Comparison of ENCODE assay signal across 30 mouse cellular contexts in the genomic region with DNA sequence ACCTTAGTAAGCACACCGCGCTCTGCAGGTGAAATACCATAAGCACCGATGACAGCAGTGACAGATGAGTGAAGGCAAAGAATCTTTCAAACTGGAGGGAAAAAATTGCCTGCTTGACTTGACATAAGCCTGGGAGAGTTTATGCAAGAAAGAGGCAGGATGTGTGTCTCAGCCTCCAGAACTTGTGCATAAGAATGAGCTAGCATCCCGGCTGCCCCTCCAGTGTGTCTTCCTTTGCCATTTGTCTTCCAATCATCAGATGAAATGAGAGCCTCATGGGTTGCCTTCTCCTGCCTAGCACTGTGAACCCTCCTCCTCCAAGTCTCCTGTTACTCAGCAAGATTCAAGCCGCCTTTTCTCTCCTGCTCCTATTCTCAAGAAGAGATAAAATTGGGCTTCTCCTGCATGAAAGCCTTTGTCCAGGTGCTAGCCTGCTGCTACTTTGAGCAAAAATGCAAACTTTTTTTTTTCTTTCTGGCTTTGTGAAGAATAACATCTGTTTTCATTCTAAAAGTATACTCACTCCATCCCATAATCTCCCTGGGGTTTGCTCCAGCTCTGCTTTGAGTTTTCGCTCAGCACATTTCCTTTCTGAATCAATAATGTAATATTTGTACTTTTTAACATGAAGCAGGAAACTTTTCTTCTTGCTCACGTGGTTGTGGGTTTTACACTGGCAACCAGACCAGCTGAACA.
DNase-seq lines count a peak whose midpoint lies in the region; ATAC-seq and TF ChIP-seq lines count a peak whose summit lies in the region.
"Had no signal": no experiment of that assay in that cellular context is flagged by ENCODE, and none has a peak within 500 bp of the region (broad histone marks: within the 10 kb centered on the region; RNA-seq: fewer than 3 reads in every experiment).

No protein-coding gene starts in this region.

- ATAC-seq in forebrain, postnatal 0 days = peak; percentile 38; the same call in 1 of the 2 replicates
- no peak for ATAC-seq in forebrain, embryonic 16.5 days
- ATAC-seq in embryonic facial prominence, embryonic 11.5 days (replicated peaks; ENCODE audit: insufficient number of reproducible peaks, low FRiP score, low TSS enrichment, low read depth) = no peak
- peak; percentile 66; the same call in 1 of the 2 replicates for ATAC-seq in limb, embryonic 13.5 days (ENCODE audit: low FRiP score, low read depth)
- no peak for ATAC-seq in hindbrain, embryonic 14.5 days (ENCODE audit: low FRiP score)
- ATAC-seq: CD4-positive, CD25-positive, alpha-beta regulatory T cell, adult 4 months; hindbrain, embryonic 16.5 days; intestine, embryonic 15.5 days had no signal

- H3K27me3 ChIP-seq in forebrain, postnatal 0 days (ENCODE audit: insufficient read depth, low read length) = no peaks in the 10 kb centered on the region
- no peaks in the 10 kb centered on the region for H3K27me3 ChIP-seq in forebrain, embryonic 16.5 days (replicated peaks; ENCODE audit: control insufficient read depth, insufficient read depth, low read length)
- no peaks in the 10 kb centered on the region for H3K27me3 ChIP-seq in embryonic facial prominence, embryonic 11.5 days (ENCODE audit: control insufficient read depth, insufficient read depth, low read length)
- peaks cover 7% of the 10 kb centered on the region; the same call in 1 of the 2 replicates for H3K27me3 ChIP-seq in limb, embryonic 13.5 days
- no peaks in the 10 kb centered on the region for H3K27me3 ChIP-seq in hindbrain, embryonic 14.5 days (ENCODE audit: control insufficient read depth, insufficient read depth, low read length)
- H3K27me3 ChIP-seq: forebrain, embryonic 12.5 days; intestine, embryonic 15.5 days; liver, embryonic 13.5 days had no signal

- no peak for TF ChIP-seq CTCF in forebrain, postnatal 0 days (IDR thresholded peaks at IDR 0.05; ENCODE audit: low read depth)

- no peak overlapping the region for H3K9ac ChIP-seq in forebrain, postnatal 0 days
- H3K9ac ChIP-seq in forebrain, embryonic 16.5 days (replicated peaks; ENCODE audit: low read depth, low read length) = no peak overlapping the region
- H3K9ac ChIP-seq in embryonic facial prominence, embryonic 11.5 days (replicated peaks; ENCODE audit: low read length) = no peak overlapping the region
- no peak overlapping the region for H3K9ac ChIP-seq in limb, embryonic 13.5 days
- no peak overlapping the region for H3K9ac ChIP-seq in hindbrain, embryonic 14.5 days
- H3K9ac ChIP-seq: forebrain, embryonic 12.5 days; intestine, embryonic 15.5 days; liver, embryonic 13.5 days; midbrain, embryonic 12.5 days; neural tube, embryonic 12.5 days had no signal

- no peak overlapping the region for H3K4me2 ChIP-seq in forebrain, postnatal 0 days (ENCODE audit: low read depth)
- no peak overlapping the region for H3K4me2 ChIP-seq in forebrain, embryonic 16.5 days (ENCODE audit: low read length)
- no peak overlapping the region for H3K4me2 ChIP-seq in embryonic facial prominence, embryonic 11.5 days (ENCODE audit: low read depth, low read length)
- peak overlapping the region; percentile 2; the same call in 1 of the 2 replicates for H3K4me2 ChIP-seq in limb, embryonic 13.5 days (replicated peaks)
- no peak overlapping the region for H3K4me2 ChIP-seq in hindbrain, embryonic 14.5 days (replicated peaks)
- H3K4me2 ChIP-seq: forebrain, embryonic 12.5 days; heart, embryonic 11.5 days; intestine, embryonic 15.5 days; liver, embryonic 13.5 days; midbrain, embryonic 12.5 days; neural tube, embryonic 12.5 days had no signal

- H3K4me3 ChIP-seq in forebrain, postnatal 0 days (ENCODE audit: low read depth, low read length) = no peak overlapping the region
- H3K4me3 ChIP-seq in forebrain, embryonic 16.5 days (replicated peaks; ENCODE audit: low read length) = no peak overlapping the region
- no peak overlapping the region for H3K4me3 ChIP-seq in embryonic facial prominence, embryonic 11.5 days (ENCODE audit: low read depth, low read length)
- no peak overlapping the region for H3K4me3 ChIP-seq in limb, embryonic 13.5 days
- no peak overlapping the region for H3K4me3 ChIP-seq in hindbrain, embryonic 14.5 days (replicated peaks; ENCODE audit: low read length)
- H3K4me3 ChIP-seq: erythroblast, embryonic 14.5 days; forebrain, embryonic 12.5 days; intestine, embryonic 15.5 days; left cerebral cortex, adult 2 months; liver, embryonic 13.5 days; midbrain, embryonic 12.5 days; neural tube, embryonic 12.5 days had no signal

- H3K9me3 ChIP-seq in forebrain, postnatal 0 days (ENCODE audit: low read length) = no peaks in the 10 kb centered on the region
- H3K9me3 ChIP-seq in forebrain, embryonic 16.5 days (ENCODE audit: control insufficient read depth, low read length) = no peaks in the 10 kb centered on the region
- no peaks in the 10 kb centered on the region for H3K9me3 ChIP-seq in embryonic facial prominence, embryonic 11.5 days (replicated peaks; ENCODE audit: control insufficient read depth, low read length)
- H3K9me3 ChIP-seq in limb, embryonic 13.5 days = no peaks in the 10 kb centered on the region
- no peaks in the 10 kb centered on the region for H3K9me3 ChIP-seq in hindbrain, embryonic 14.5 days (ENCODE audit: control insufficient read depth, low read length)
- H3K9me3 ChIP-seq: forebrain, embryonic 12.5 days; intestine, embryonic 15.5 days; liver, embryonic 13.5 days; midbrain, embryonic 12.5 days; neural tube, embryonic 12.5 days had no signal

- no peaks in the 10 kb centered on the region for H3K4me1 ChIP-seq in forebrain, postnatal 0 days (ENCODE audit: insufficient read depth)
- H3K4me1 ChIP-seq in forebrain, embryonic 16.5 days (replicated peaks; ENCODE audit: control insufficient read depth, insufficient read depth, low read length) = no peaks in the 10 kb centered on the region
- H3K4me1 ChIP-seq in embryonic facial prominence, embryonic 11.5 days (ENCODE audit: control insufficient read depth, insufficient read depth, low read length) = no peaks in the 10 kb centered on the region; the same call in 1 of the 2 replicates
- H3K4me1 ChIP-seq in limb, embryonic 13.5 days = peaks cover 14% of the 10 kb centered on the region
- H3K4me1 ChIP-seq in hindbrain, embryonic 14.5 days (replicated peaks; ENCODE audit: control insufficient read depth, insufficient read depth, low read length) = no peaks in the 10 kb centered on the region
- H3K4me1 ChIP-seq: forebrain, embryonic 12.5 days; intestine, embryonic 15.5 days; liver, embryonic 13.5 days; midbrain, embryonic 12.5 days; neural tube, embryonic 12.5 days had no signal

- 66% methylated on average over 7 of the region's 7 CpGs for WGBS in forebrain, postnatal 0 days
- WGBS in forebrain, embryonic 16.5 days = 75% methylated on average over 7 of the region's 7 CpGs
- 40% methylated on average over 7 of the region's 7 CpGs for WGBS in embryonic facial prominence, embryonic 11.5 days
- WGBS in limb, embryonic 13.5 days = 43% methylated on average over 7 of the region's 7 CpGs
- WGBS in hindbrain, embryonic 14.5 days = 62% methylated on average over 7 of the region's 7 CpGs

- no peaks in the 10 kb centered on the region for H3K36me3 ChIP-seq in forebrain, postnatal 0 days (ENCODE audit: insufficient read depth)
- H3K36me3 ChIP-seq in forebrain, embryonic 16.5 days (ENCODE audit: control insufficient read depth, insufficient read depth) = no peaks in the 10 kb centered on the region
- no peaks in the 10 kb centered on the region for H3K36me3 ChIP-seq in embryonic facial prominence, embryonic 11.5 days (replicated peaks; ENCODE audit: control insufficient read depth, insufficient read depth, low read depth, low read length)
- no peaks in the 10 kb centered on the region for H3K36me3 ChIP-seq in limb, embryonic 13.5 days
- no peaks in the 10 kb centered on the region for H3K36me3 ChIP-seq in hindbrain, embryonic 14.5 days (replicated peaks; ENCODE audit: control insufficient read depth, insufficient read depth)
- H3K36me3 ChIP-seq: forebrain, embryonic 12.5 days; intestine, embryonic 15.5 days; liver, embryonic 13.5 days; midbrain, embryonic 12.5 days; neural tube, embryonic 12.5 days had no signal

- DNase-seq in forebrain, postnatal 0 days = no peak
- peak; percentile 4 for DNase-seq in layer of hippocampus, adult 11-12 months (ENCODE audit: low spot score)
- DNase-seq in layer of hippocampus, adult 8-10 months (ENCODE audit: low spot score in 2 of 2) = no peak
- DNase-seq in embryonic facial prominence, embryonic 11.5 days (ENCODE audit: low spot score) = peak; percentile 59
- no peak for DNase-seq in thymus, postnatal 14 days
- no peak for DNase-seq in hindbrain, embryonic 14.5 days (ENCODE audit: low spot score)
- DNase-seq: adrenal gland, postnatal 25 days; cerebellum, adult 11 months; cerebellum, postnatal 10 days; gastrocnemius, postnatal 36 days; kidney, adult 8-10 months; kidney, postnatal 25 days; left cerebral cortex, postnatal 4 days; liver, embryonic 13.5 days; lung, adult 2 months; lung, postnatal 14 days; right cerebral cortex, postnatal 25 days; spleen, adult 18-20 months; thymus, postnatal 36 days had no signal

- no peak overlapping the region for H3K27ac ChIP-seq in forebrain, postnatal 0 days (ENCODE audit: low read depth, low read length)
- no peak overlapping the region for H3K27ac ChIP-seq in forebrain, embryonic 16.5 days (ENCODE audit: low read length)
- H3K27ac ChIP-seq in embryonic facial prominence, embryonic 11.5 days (replicated peaks; ENCODE audit: low read depth, low read length) = no peak overlapping the region; the same call in 1 of the 2 replicates
- peak overlapping the region; percentile 69; the same call in 1 of the 2 replicates for H3K27ac ChIP-seq in limb, embryonic 13.5 days
- H3K27ac ChIP-seq in hindbrain, embryonic 14.5 days = no peak overlapping the region
- H3K27ac ChIP-seq: forebrain, embryonic 12.5 days; intestine, embryonic 15.5 days; left cerebral cortex, adult 2 months; liver, embryonic 13.5 days; midbrain, embryonic 12.5 days; neural tube, embryonic 12.5 days had no signal

Comparison
In these comparisons a context has a peak if more than half of its experiments do, and no peak if none do; other contexts are left out.
1. ATAC-seq: peak in forebrain, postnatal 0 days (single experiment) and limb, embryonic 13.5 days (single experiment); none in forebrain, embryonic 16.5 days (single experiment), embryonic facial prominence, embryonic 11.5 days (single experiment) and hindbrain, embryonic 14.5 days (single experiment).
2. DNase-seq: peak in layer of hippocampus, adult 11-12 months (single experiment) and embryonic facial prominence, embryonic 11.5 days (single experiment); none in forebrain, postnatal 0 days (single experiment), layer of hippocampus, adult 8-10 months (0 of 2), thymus, postnatal 14 days (single experiment) and hindbrain, embryonic 14.5 days (single experiment).